Mouse (Mus musculus) G1E (cell line): ENCODE measurements around the gene Pter.

ENCODE experiments used
- CTCF ChIP-seq: IDR thresholded peaks from 2 replicates; pipeline ENCODE4 v1.5.1; 2012; ENCODE audit warnings: low read depth, low read length, inconsistent platforms, mixed read lengths
- GATA1 ChIP-seq: IDR thresholded peaks from 2 replicates; pipeline ENCODE4 v1.6.1; 2012; ENCODE audit warnings: borderline replicate concordance, low read length, inconsistent platforms, mixed read lengths

DNA sequence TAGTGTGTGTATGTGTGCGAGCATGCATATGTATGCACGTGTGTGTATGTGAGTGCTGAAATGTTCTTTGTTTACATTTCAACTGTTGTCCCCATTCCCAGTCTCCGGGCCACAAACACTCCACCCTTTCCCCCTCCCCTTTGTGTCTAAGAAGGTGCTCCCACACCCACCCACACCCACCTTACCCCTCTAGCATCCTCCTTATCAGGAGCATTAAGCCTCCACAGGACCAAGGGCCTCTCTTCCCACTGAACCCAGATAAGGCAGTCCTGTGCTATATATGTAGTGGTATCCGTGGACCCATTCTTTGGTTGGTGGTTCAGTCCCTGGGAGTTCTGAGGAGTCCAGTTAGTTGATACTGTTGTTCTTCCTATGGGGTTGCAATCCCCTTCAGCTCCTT is 120.7 kb downstream of the Pter start:
- TF ChIP-seq GATA1 = no peak
- no peak for TF ChIP-seq CTCF
